8 mouse cellular contexts compared by ENCODE assay signal in genomic region chr17:84112411-84113031, GRCm38 (mm10).
DNase-seq lines count a peak whose midpoint lies in the region; ATAC-seq and TF ChIP-seq lines count a peak whose summit lies in the region.

No protein-coding gene starts in this region.

- H3K4me1 ChIP-seq in embryonic facial prominence, embryonic 15.5 days: peaks cover 61% of the 10 kb centered on the region
- H3K4me1 ChIP-seq in intestine, embryonic 15.5 days (replicated peaks): peaks cover 34% of the 10 kb centered on the region
- H3K4me1 ChIP-seq in forebrain, embryonic 14.5 days (ENCODE audit: control insufficient read depth, insufficient read depth, low read length): no peaks in the 10 kb centered on the region

- no peaks in the 10 kb centered on the region for H3K36me3 ChIP-seq in embryonic facial prominence, embryonic 15.5 days
- H3K36me3 ChIP-seq in intestine, embryonic 15.5 days: no peaks in the 10 kb centered on the region
- no peaks in the 10 kb centered on the region for H3K36me3 ChIP-seq in forebrain, embryonic 14.5 days (ENCODE audit: control insufficient read depth, insufficient read depth, low read length)

- 22% methylated on average over 6 of the region's 6 CpGs for WGBS in embryonic facial prominence, embryonic 15.5 days
- 33% methylated on average over 6 of the region's 6 CpGs for WGBS in intestine, embryonic 15.5 days
- 56% methylated on average over 6 of the region's 6 CpGs for WGBS in forebrain, embryonic 14.5 days

- H3K9me3 ChIP-seq in embryonic facial prominence, embryonic 15.5 days (replicated peaks): no peaks in the 10 kb centered on the region
- no peaks in the 10 kb centered on the region for H3K9me3 ChIP-seq in intestine, embryonic 15.5 days
- H3K9me3 ChIP-seq in forebrain, embryonic 14.5 days (replicated peaks; ENCODE audit: control insufficient read depth, low read length): no peaks in the 10 kb centered on the region

- 0 out of 2 replicates have a peak overlapping the region, but pooled peaks have one; percentile 3 for H3K4me2 ChIP-seq in embryonic facial prominence, embryonic 15.5 days (replicated peaks)
- H3K4me2 ChIP-seq in intestine, embryonic 15.5 days (replicated peaks): peak overlapping the region; percentile 18; the same call in 1 of the 2 replicates
- H3K4me2 ChIP-seq in forebrain, embryonic 14.5 days (ENCODE audit: low read length): no peak overlapping the region

- H3K9ac ChIP-seq in embryonic facial prominence, embryonic 15.5 days: no peak overlapping the region
- H3K9ac ChIP-seq in intestine, embryonic 15.5 days: no peak overlapping the region
- H3K9ac ChIP-seq in forebrain, embryonic 14.5 days (ENCODE audit: low read length): no peak overlapping the region

- H3K27ac ChIP-seq in layer of hippocampus, adult 2 months: peak overlapping the region; percentile 78
- peak overlapping the region; percentile 89 for H3K27ac ChIP-seq in embryonic facial prominence, embryonic 15.5 days (replicated peaks)
- peak overlapping the region; percentile 76 for H3K27ac ChIP-seq in intestine, embryonic 15.5 days
- H3K27ac ChIP-seq in forebrain, embryonic 14.5 days (ENCODE audit: low read depth, low read length): no peak overlapping the region; the same call in 1 of the 2 replicates

- H3K27me3 ChIP-seq in embryonic facial prominence, embryonic 15.5 days: no peaks in the 10 kb centered on the region
- no peaks in the 10 kb centered on the region for H3K27me3 ChIP-seq in intestine, embryonic 15.5 days (replicated peaks)
- H3K27me3 ChIP-seq in forebrain, embryonic 14.5 days (replicated peaks; ENCODE audit: control insufficient read depth, insufficient read depth, low read length): no peaks in the 10 kb centered on the region

- no peak for DNase-seq in layer of hippocampus, adult 2 months (ENCODE audit: low spot score in 2 of 2)
- no peak for DNase-seq in layer of hippocampus, adult 18-20 months (ENCODE audit: low spot score in 2 of 2)
- DNase-seq in lung, postnatal 14 days: peak; percentile 66
- DNase-seq in B cell, adult 2 months: no peak
- no peak for DNase-seq in forebrain, embryonic 14.5 days (ENCODE audit: low spot score)
- DNase-seq in right cerebral cortex, postnatal 25 days: no peak

- no peak for TF ChIP-seq CTCF in layer of hippocampus, adult 2 months (conservative IDR thresholded peaks at IDR 0.05)

- H3K4me3 ChIP-seq in layer of hippocampus, adult 2 months: no peak overlapping the region
- no peak overlapping the region for H3K4me3 ChIP-seq in embryonic facial prominence, embryonic 15.5 days (replicated peaks)
- no peak overlapping the region for H3K4me3 ChIP-seq in intestine, embryonic 15.5 days (replicated peaks)
- H3K4me3 ChIP-seq in forebrain, embryonic 14.5 days (ENCODE audit: low read depth, low read length): no peak overlapping the region

- peak; percentile 45; the same call in 1 of the 2 replicates for ATAC-seq in embryonic facial prominence, embryonic 15.5 days (ENCODE audit: insufficient number of reproducible peaks, low FRiP score, low TSS enrichment, low read depth)
- ATAC-seq in intestine, embryonic 15.5 days: peak; percentile 40
- no peak for ATAC-seq in forebrain, embryonic 14.5 days
